Mouse (Mus musculus): ENCODE measurements around the gene Ywhah. TPM values are rescaled to one million over a fixed set of nuclear protein-coding genes. Genes with fewer than 3 reads are reported as not detected.
A peak's percentile ranks its signal among the peaks of the same experiment; 100 is the strongest.
"Not testable (repeated sequence)": the region's sequence is repeated elsewhere in the genome, so short reads cannot be mapped to it uniquely, and the experiment has no call there.

Gene Ywhah
- polyA plus RNA-seq, 1 experiment from 2014 or later: 417 TPM

DNA sequence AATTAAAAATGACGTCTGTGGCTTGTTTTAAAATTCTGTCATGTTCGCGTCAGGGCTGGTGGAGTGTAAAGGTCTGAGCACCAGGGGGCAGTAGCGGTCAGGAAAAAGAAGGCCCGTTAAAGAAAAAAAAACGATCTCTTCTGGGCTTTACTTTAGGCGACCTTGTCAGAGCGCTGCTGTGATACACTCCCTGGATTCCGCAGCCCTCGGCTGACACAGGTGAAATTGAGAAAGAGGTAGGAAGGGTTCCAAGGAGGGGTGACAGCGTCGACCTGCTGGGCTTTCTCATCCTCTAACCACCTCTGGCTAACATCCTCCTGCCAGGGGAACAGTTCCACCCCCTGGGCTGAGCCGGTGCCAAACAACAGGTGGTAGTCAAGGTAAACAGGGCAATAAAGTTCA is 20.9 kb downstream of the Ywhah start:
- Histone ChIP-seq H3K9ac (ENCODE audit: low read length) (no peak overlapping the region), H3K27me3 (ENCODE audit: control insufficient read depth, insufficient read depth, low read depth, low read length) (no peaks in the 10 kb centered on the region), H3K4me2 (ENCODE audit: low read depth, low read length) (peak overlapping the region; percentile 41; the same call in 1 of the 2 replicates), H3K36me3 (ENCODE audit: control insufficient read depth, insufficient read depth, low read length) (no peaks in the 10 kb centered on the region), H3K4me3 (ENCODE audit: low read length) (peak overlapping the region; percentile 14; the same call in 1 of the 2 replicates), H3K27ac (ENCODE audit: low read length) (no peak overlapping the region), H3K4me1 (replicated peaks; ENCODE audit: control insufficient read depth, insufficient read depth, low read length) (peaks cover 2% of the 10 kb centered on the region; the same call in 1 of the 2 replicates), H3K9me3 (ENCODE audit: control insufficient read depth, low read length) (no peaks in the 10 kb centered on the region)
- no peak; the same call in 1 of the 2 replicates for ATAC-seq (ENCODE audit: low read depth)
- 5% methylated on average over 13 of the region's 13 CpGs for WGBS

GRCm38 (mm10) chr5:33040735-33041134 is 22.1 kb downstream of the Ywhah start:
- not testable (repeated sequence) for H3K4me3 ChIP-seq (ENCODE audit: low read length); H3K4me2 ChIP-seq (ENCODE audit: low read depth, low read length); H3K36me3 ChIP-seq (ENCODE audit: control insufficient read depth, insufficient read depth, low read length); ATAC-seq (ENCODE audit: low read depth); H3K9me3 ChIP-seq (ENCODE audit: control insufficient read depth, low read length); H3K27ac ChIP-seq (ENCODE audit: low read length); H3K4me1 ChIP-seq (replicated peaks; ENCODE audit: control insufficient read depth, insufficient read depth, low read length); H3K27me3 ChIP-seq (ENCODE audit: control insufficient read depth, insufficient read depth, low read depth, low read length); H3K9ac ChIP-seq (ENCODE audit: low read length)
- WGBS: 84% methylated on average over 1 of the region's 1 CpGs

DNA sequence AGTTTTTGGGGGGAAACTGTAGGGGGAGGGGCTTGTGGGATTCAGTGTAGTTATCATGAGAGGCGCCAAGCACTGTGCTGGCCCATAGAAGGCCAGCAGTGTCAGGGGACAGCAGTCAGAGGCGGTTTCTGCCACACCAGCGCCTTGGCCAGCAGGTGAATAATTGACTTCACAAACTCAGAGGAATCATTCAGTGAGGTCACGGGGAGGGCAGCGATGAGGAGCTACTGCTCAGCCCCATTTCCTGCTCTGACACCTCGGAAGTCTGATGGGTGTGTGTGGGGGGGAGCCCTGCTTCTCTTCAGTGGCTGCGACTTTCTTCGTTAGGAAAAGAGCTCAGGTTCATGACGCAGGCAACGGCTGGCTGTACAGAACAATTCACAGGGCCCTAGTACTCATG is 24.8 kb downstream of the Ywhah start:
- Histone ChIP-seq H3K27ac (ENCODE audit: low read length) (no peak overlapping the region), H3K9me3 (ENCODE audit: control insufficient read depth, low read length) (no peaks in the 10 kb centered on the region), H3K4me1 (replicated peaks; ENCODE audit: control insufficient read depth, insufficient read depth, low read length) (peaks cover 2% of the 10 kb centered on the region; the same call in 1 of the 2 replicates)

GRCm38 (mm10) chr5:33044636-33045315 is 26.2 kb downstream of the Ywhah start:
- WGBS: 89% methylated on average over 12 of the region's 12 CpGs
- Histone ChIP-seq H3K9ac (ENCODE audit: low read length) (no peak overlapping the region), H3K27ac (ENCODE audit: low read length) (no peak overlapping the region)

More for the DNA sequence above, 24.8 kb downstream of the Ywhah start:
- no peak overlapping the region for H3K4me2 ChIP-seq (ENCODE audit: low read depth, low read length)
- no peaks in the 10 kb centered on the region for H3K36me3 ChIP-seq (ENCODE audit: control insufficient read depth, insufficient read depth, low read length)
- H3K9ac ChIP-seq (ENCODE audit: low read length): no peak overlapping the region
- WGBS: 26% methylated on average over 10 of the region's 10 CpGs
- no peak for ATAC-seq (ENCODE audit: low read depth)
- H3K4me3 ChIP-seq (ENCODE audit: low read length): no peak overlapping the region
- H3K27me3 ChIP-seq (ENCODE audit: control insufficient read depth, insufficient read depth, low read depth, low read length): no peaks in the 10 kb centered on the region

DNA sequence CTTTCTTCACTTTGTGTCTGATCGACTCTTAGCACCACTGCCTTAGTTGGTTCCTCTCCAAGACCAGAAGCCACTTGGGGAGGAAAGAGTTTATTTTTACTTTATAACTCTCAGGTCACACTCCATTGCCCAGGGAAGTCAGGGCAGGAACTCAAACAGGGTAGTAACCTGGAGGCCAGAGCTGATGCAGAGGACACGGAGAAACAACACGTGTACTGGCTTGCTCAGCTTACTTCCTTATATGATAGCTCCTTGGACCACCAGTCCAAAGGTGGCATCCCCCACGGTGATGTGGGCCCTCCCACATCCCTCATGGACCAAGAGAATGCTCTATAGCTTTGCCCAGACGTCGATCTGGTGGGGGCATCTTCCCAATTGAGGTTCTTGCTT is 26.7 kb downstream of the Ywhah start:
- H3K4me2 ChIP-seq (ENCODE audit: low read depth, low read length): no peak overlapping the region
- no peak for ATAC-seq (ENCODE audit: low read depth)
- H3K4me1 ChIP-seq (replicated peaks; ENCODE audit: control insufficient read depth, insufficient read depth, low read length): no peaks in the 10 kb centered on the region
- no peaks in the 10 kb centered on the region for H3K27me3 ChIP-seq (ENCODE audit: control insufficient read depth, insufficient read depth, low read depth, low read length)
- no peak overlapping the region for H3K4me3 ChIP-seq (ENCODE audit: low read length)
- H3K9ac ChIP-seq (ENCODE audit: low read length): no peak overlapping the region
- H3K9me3 ChIP-seq (ENCODE audit: control insufficient read depth, low read length): no peaks in the 10 kb centered on the region
- WGBS: 91% methylated on average over 6 of the region's 6 CpGs
- H3K36me3 ChIP-seq (ENCODE audit: control insufficient read depth, insufficient read depth, low read length): no peaks in the 10 kb centered on the region
- no peak overlapping the region for H3K27ac ChIP-seq (ENCODE audit: low read length)

More at GRCm38 (mm10) chr5:33044636-33045315, 26.2 kb downstream of the Ywhah start:
- Histone ChIP-seq H3K4me2 (ENCODE audit: low read depth, low read length) (no peak overlapping the region), H3K4me3 (ENCODE audit: low read length) (no peak overlapping the region), H3K36me3 (ENCODE audit: control insufficient read depth, insufficient read depth, low read length) (no peaks in the 10 kb centered on the region), H3K27me3 (ENCODE audit: control insufficient read depth, insufficient read depth, low read depth, low read length) (no peaks in the 10 kb centered on the region), H3K9me3 (ENCODE audit: control insufficient read depth, low read length) (no peaks in the 10 kb centered on the region), H3K4me1 (replicated peaks; ENCODE audit: control insufficient read depth, insufficient read depth, low read length) (no peaks in the 10 kb centered on the region)
- ATAC-seq (ENCODE audit: low read depth): no peak

DNA sequence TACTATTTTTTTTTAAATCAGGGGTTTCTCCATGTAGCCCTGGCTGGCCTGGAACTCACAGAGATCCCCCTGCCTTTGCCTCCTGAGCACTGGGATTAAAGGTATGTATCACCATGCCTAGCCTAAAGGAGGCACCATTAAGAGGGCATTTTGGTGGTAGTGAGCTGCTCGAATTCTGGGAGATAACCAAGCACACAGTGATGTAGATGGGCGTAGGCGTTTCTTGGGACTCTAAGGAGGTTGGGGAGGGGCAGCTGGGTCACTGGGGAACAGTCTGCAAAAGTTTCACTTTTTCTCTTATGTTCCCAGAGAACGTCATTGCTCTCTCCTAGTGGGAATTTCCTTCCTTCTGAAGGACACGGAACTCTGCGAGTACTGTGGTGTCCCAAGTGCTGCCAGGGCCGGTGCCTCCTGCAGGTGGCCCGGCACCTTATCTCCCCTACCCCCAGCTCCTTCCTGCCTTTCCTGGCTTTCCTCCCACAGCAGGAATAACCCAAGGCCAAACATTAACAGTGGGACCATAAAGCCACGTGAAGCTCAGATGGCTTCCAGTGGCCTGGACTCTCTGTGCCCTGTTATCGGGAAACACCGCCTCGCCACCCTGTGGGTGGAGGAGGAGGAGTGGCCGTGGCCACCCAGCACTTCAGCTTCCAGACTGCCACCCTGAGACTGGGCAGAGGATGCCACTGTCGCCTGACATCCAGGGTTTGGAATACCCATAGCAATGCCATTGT is 34.4 kb downstream of the Ywhah start:
- 52% methylated on average over 14 of the region's 14 CpGs for WGBS
- Histone ChIP-seq H3K27ac (ENCODE audit: low read length) (no peak overlapping the region), H3K9ac (ENCODE audit: low read length) (no peak overlapping the region), H3K9me3 (ENCODE audit: control insufficient read depth, low read length) (no peaks in the 10 kb centered on the region), H3K4me1 (replicated peaks; ENCODE audit: control insufficient read depth, insufficient read depth, low read length) (no peaks in the 10 kb centered on the region), H3K27me3 (ENCODE audit: control insufficient read depth, insufficient read depth, low read depth, low read length) (no peaks in the 10 kb centered on the region), H3K36me3 (ENCODE audit: control insufficient read depth, insufficient read depth, low read length) (no peaks in the 10 kb centered on the region), H3K4me3 (ENCODE audit: low read length) (no peak overlapping the region), H3K4me2 (ENCODE audit: low read depth, low read length) (no peak overlapping the region)
- no peak for ATAC-seq (ENCODE audit: low read depth)

DNA sequence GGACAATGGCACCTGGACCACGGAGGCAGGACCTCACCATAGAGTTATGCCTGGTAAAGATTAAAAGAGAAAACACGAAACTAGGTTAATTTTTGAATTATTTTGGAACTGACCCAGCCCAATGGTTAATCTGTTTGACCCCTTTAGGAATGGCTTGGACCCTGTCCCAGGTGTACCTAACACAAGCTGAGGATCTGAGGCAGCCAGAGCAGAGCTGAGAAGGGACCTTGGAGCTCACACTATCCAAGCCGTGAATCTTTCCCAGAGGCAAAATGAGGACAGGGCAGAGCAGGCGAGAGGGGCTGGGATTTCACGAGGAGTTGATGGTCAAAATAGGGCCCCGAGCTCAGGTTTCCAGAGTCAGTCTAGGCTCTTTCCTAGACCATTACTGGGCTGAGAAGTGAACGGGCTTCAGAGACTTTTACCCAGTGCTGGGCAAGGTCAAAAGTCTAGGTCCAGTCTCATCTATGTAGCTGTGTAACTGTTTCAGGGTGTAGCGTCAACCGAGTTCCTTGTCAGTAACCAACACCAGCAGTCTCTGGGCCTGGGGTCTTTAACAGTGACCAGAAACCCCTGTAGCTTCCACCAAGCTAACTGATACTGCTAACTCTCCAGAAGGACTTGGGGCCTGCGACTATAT is 37.6 kb downstream of the Ywhah start:
- Histone ChIP-seq H3K4me3 (ENCODE audit: low read length) (no peak overlapping the region), H3K36me3 (ENCODE audit: control insufficient read depth, insufficient read depth, low read length) (no peaks in the 10 kb centered on the region), H3K27ac (ENCODE audit: low read length) (no peak overlapping the region), H3K9me3 (ENCODE audit: control insufficient read depth, low read length) (no peaks in the 10 kb centered on the region), H3K27me3 (ENCODE audit: control insufficient read depth, insufficient read depth, low read depth, low read length) (no peaks in the 10 kb centered on the region), H3K4me2 (ENCODE audit: low read depth, low read length) (no peak overlapping the region), H3K4me1 (replicated peaks; ENCODE audit: control insufficient read depth, insufficient read depth, low read length) (no peaks in the 10 kb centered on the region), H3K9ac (ENCODE audit: low read length) (no peak overlapping the region)
- WGBS: 73% methylated on average over 10 of the region's 10 CpGs
- no peak for ATAC-seq (ENCODE audit: low read depth)

- H3K36me3 ChIP-seq (ENCODE audit: control insufficient read depth, insufficient read depth, low read length): no peaks in the 10 kb centered on the region
- H3K4me1 ChIP-seq (replicated peaks; ENCODE audit: control insufficient read depth, insufficient read depth, low read length): no peaks in the 10 kb centered on the region
- H3K4me3 ChIP-seq (ENCODE audit: low read length): no peak overlapping the region
- H3K27ac ChIP-seq (ENCODE audit: low read length): no peak overlapping the region
- no peak overlapping the region for H3K4me2 ChIP-seq (ENCODE audit: low read depth, low read length)
- H3K27me3 ChIP-seq (ENCODE audit: control insufficient read depth, insufficient read depth, low read depth, low read length): no peaks in the 10 kb centered on the region
- no peak for ATAC-seq (ENCODE audit: low read depth)
- H3K9ac ChIP-seq (ENCODE audit: low read length): no peak overlapping the region
- no peaks in the 10 kb centered on the region for H3K9me3 ChIP-seq (ENCODE audit: control insufficient read depth, low read length)
Measured at GRCm38 (mm10) chr5:33070071-33070470, 51.5 kb downstream of the Ywhah start.

- 43% methylated on average over 6 of the region's 6 CpGs for WGBS
- no peak overlapping the region for H3K4me3 ChIP-seq (ENCODE audit: low read length)
- no peak overlapping the region for H3K27ac ChIP-seq (ENCODE audit: low read length)
- no peaks in the 10 kb centered on the region for H3K9me3 ChIP-seq (ENCODE audit: control insufficient read depth, low read length)
- ATAC-seq (ENCODE audit: low read depth): no peak
- H3K27me3 ChIP-seq (ENCODE audit: control insufficient read depth, insufficient read depth, low read depth, low read length): no peaks in the 10 kb centered on the region
- H3K36me3 ChIP-seq (ENCODE audit: control insufficient read depth, insufficient read depth, low read length): no peaks in the 10 kb centered on the region
- no peaks in the 10 kb centered on the region for H3K4me1 ChIP-seq (replicated peaks; ENCODE audit: control insufficient read depth, insufficient read depth, low read length)
- no peak overlapping the region for H3K4me2 ChIP-seq (ENCODE audit: low read depth, low read length)
- H3K9ac ChIP-seq (ENCODE audit: low read length): no peak overlapping the region
Measured at GRCm38 (mm10) chr5:33076490-33077191, 58.0 kb downstream of the Ywhah start.
